Mouse (Mus musculus) limb, embryonic 13.5 days (tissue): ENCODE data around the gene Mlkl. TPM values are rescaled to one million over a fixed set of nuclear protein-coding genes. Genes with fewer than 3 reads are reported as not detected.
"Not testable (repeated sequence)": the region's sequence is repeated elsewhere in the genome, so short reads cannot be mapped to it uniquely, and the experiment has no call there.

Experiments used
- ATAC-seq: fragments of 200-750 bp; cut with Nextera tagmentation; 2 replicates; pipeline ENCODE4 v1.8.0; 2017; ENCODE audit warnings: low read depth, moderate number of reproducible peaks, moderate TSS enrichment; ENCODE audit not compliant: low FRiP score
- H3K27ac ChIP-seq: fragments of 300-500 bp; sonication (generic); 2 replicates; pipeline ENCODE4 v1.5.1; 2015; ENCODE audit warnings: inconsistent platforms, mild to moderate bottlenecking, moderate library complexity
- H3K27me3 ChIP-seq: fragments of 300-500 bp; sonication (generic); 2 replicates; pipeline ENCODE4 v1.6.1; 2015; ENCODE audit warnings: mild to moderate bottlenecking, inconsistent platforms
- H3K36me3 ChIP-seq: fragments of 300-500 bp; sonication (generic); 2 replicates; pipeline ENCODE4 v1.6.1; 2015; ENCODE audit warnings: inconsistent platforms, mild to moderate bottlenecking, moderate library complexity
- H3K4me1 ChIP-seq: fragments of 300-500 bp; sonication (generic); 2 replicates; pipeline ENCODE4 v1.6.1; 2015; ENCODE audit warnings: inconsistent platforms
- H3K4me2 ChIP-seq: fragments of 300-500 bp; sonication (generic); replicated peaks from 2 replicates; pipeline ENCODE4 v1.6.1; 2015; ENCODE audit warnings: inconsistent platforms, mild to moderate bottlenecking, moderate library complexity
- H3K4me3 ChIP-seq: fragments of 300-500 bp; sonication (generic); 2 replicates; pipeline ENCODE4 v1.5.1; 2015; ENCODE audit warnings: moderate library complexity, mild to moderate bottlenecking, inconsistent platforms
- H3K9ac ChIP-seq: fragments of 300-500 bp; sonication (generic); 2 replicates; pipeline ENCODE4 v1.6.1; 2015; ENCODE audit warnings: mild to moderate bottlenecking, inconsistent platforms
- H3K9me3 ChIP-seq: fragments of 300-500 bp; sonication (generic); 2 replicates; pipeline ENCODE4 v1.6.1; 2016; ENCODE audit warnings: inconsistent platforms
- WGBS: fragments of 180-500 bp; shearing (Covaris S2); methylation state at CpG from one replicate; pipeline ENCODE4 v1.1.7; 2015; 5-methylcytosine and 5-hydroxymethylcytosine counted together
- polyA plus RNA-seq: library from polyadenylated mRNA; unstranded; fragments of >200 nt; fragmentation: Nextera tagmentation; extraction: Ambion mirVana; gene quantifications from 2 replicates; pipeline ENCODE4 v1.2.1, GENCODE M21; 2015

Gene Mlkl
- polyA plus RNA-seq, 1 experiment from 2014 or later: 0.47 TPM

- not testable (repeated sequence) for H3K4me3 ChIP-seq, H3K4me2 ChIP-seq, H3K36me3 ChIP-seq, H3K9me3 ChIP-seq, ATAC-seq, H3K27me3 ChIP-seq, H3K9ac ChIP-seq, H3K4me1 ChIP-seq, H3K27ac ChIP-seq
- WGBS: 88% methylated on average over 15 of the region's 15 CpGs
Observed at GRCm38 (mm10) chr8:111310006-111310405, 28.0 kb downstream of the Mlkl start.

- WGBS: 29% methylated on average over 5 of the region's 5 CpGs
Observed at GRCm38 (mm10) chr8:111305031-111305730, 32.8 kb downstream of the Mlkl start.

GRCm38 (mm10) chr8:111304359-111304758, 33.6 kb downstream of the Mlkl start:
- 90% methylated on average over 3 of the region's 3 CpGs for WGBS
- no peak overlapping the region for H3K4me2 ChIP-seq
- no peak overlapping the region for H3K27ac ChIP-seq
- H3K36me3 ChIP-seq: no peaks in the 10 kb centered on the region
- no peaks in the 10 kb centered on the region for H3K4me1 ChIP-seq
- no peak for ATAC-seq
- H3K27me3 ChIP-seq: no peaks in the 10 kb centered on the region
- no peaks in the 10 kb centered on the region for H3K9me3 ChIP-seq
- no peak overlapping the region for H3K9ac ChIP-seq
- H3K4me3 ChIP-seq: no peak overlapping the region

More at GRCm38 (mm10) chr8:111305031-111305730, 32.8 kb downstream of the Mlkl start:
- H3K4me1 ChIP-seq: no peaks in the 10 kb centered on the region
- no peak overlapping the region for H3K9ac ChIP-seq
- no peak overlapping the region for H3K4me2 ChIP-seq
- H3K27me3 ChIP-seq: no peaks in the 10 kb centered on the region
- no peak for ATAC-seq
- no peak overlapping the region for H3K4me3 ChIP-seq
- H3K27ac ChIP-seq: no peak overlapping the region
- no peaks in the 10 kb centered on the region for H3K9me3 ChIP-seq
- no peaks in the 10 kb centered on the region for H3K36me3 ChIP-seq

- H3K27me3 ChIP-seq, H3K4me2 ChIP-seq, H3K36me3 ChIP-seq, H3K9ac ChIP-seq, H3K4me1 ChIP-seq, H3K4me3 ChIP-seq, H3K27ac ChIP-seq, ATAC-seq, H3K9me3 ChIP-seq: not testable (repeated sequence)
- WGBS: 88% methylated on average over 5 of the region's 5 CpGs
Observed at GRCm38 (mm10) chr8:111303076-111303803, 34.7 kb downstream of the Mlkl start.

- H3K9me3 ChIP-seq: no peaks in the 10 kb centered on the region
- H3K27me3 ChIP-seq: no peaks in the 10 kb centered on the region
- H3K4me1 ChIP-seq: peaks cover 10% of the 10 kb centered on the region
- H3K9ac ChIP-seq: no peak overlapping the region
- H3K4me2 ChIP-seq: peak overlapping the region; percentile 58
- peak overlapping the region; percentile 88 for H3K4me3 ChIP-seq
- peaks cover 11% of the 10 kb centered on the region for H3K36me3 ChIP-seq
- WGBS: 71% methylated on average over 11 of the region's 11 CpGs
- ATAC-seq: no peak
- no peak overlapping the region; the same call in 1 of the 2 replicates for H3K27ac ChIP-seq
Observed at GRCm38 (mm10) chr8:111300597-111301546, 37.1 kb downstream of the Mlkl start.

- 0% methylated on average over 66 of the region's 67 CpGs for WGBS
- peak within 1 kb of the TSS; percentile 90 for H3K27ac ChIP-seq
- peak within 1 kb of the TSS; percentile 91 for H3K9ac ChIP-seq
- ATAC-seq: peak; percentile 98
- H3K4me2 ChIP-seq: peak within 1 kb of the TSS; percentile 72
- no peaks in the 10 kb centered on the region for H3K9me3 ChIP-seq
- H3K4me1 ChIP-seq: peaks cover 10% of the 10 kb centered on the region
- H3K27me3 ChIP-seq: no peaks in the 10 kb centered on the region
- peaks cover 17% of the 10 kb centered on the region for H3K36me3 ChIP-seq
- peak within 1 kb of the TSS; percentile 88 for H3K4me3 ChIP-seq
Observed at GRCm38 (mm10) chr8:111299821-111300568, 38.0 kb downstream of the Mlkl start, which contains the start of gene Rfwd3. Gene Rfwd3, minus strand, starts transcription at chr8:111300222.

GRCm38 (mm10) chr8:111299363-111299820, 38.6 kb downstream of the Mlkl start:
- H3K9ac ChIP-seq: peak overlapping the region; percentile 91
- H3K4me2 ChIP-seq: peak overlapping the region; percentile 72
- 0% methylated on average over 28 of the region's 28 CpGs for WGBS
- H3K27ac ChIP-seq: peak overlapping the region; percentile 90
- peak overlapping the region; percentile 88 for H3K4me3 ChIP-seq
- peaks cover 10% of the 10 kb centered on the region for H3K4me1 ChIP-seq
- no peaks in the 10 kb centered on the region for H3K9me3 ChIP-seq
- ATAC-seq: no peak
- peaks cover 21% of the 10 kb centered on the region for H3K36me3 ChIP-seq
- H3K27me3 ChIP-seq: no peaks in the 10 kb centered on the region

GRCm38 (mm10) chr8:111298011-111298410, 40.0 kb downstream of the Mlkl start:
- Histone ChIP-seq H3K27ac (no peak overlapping the region), H3K36me3 (peaks cover 35% of the 10 kb centered on the region), H3K4me2 (peak overlapping the region; percentile 72), H3K4me1 (peaks cover 10% of the 10 kb centered on the region), H3K9ac (peak overlapping the region; percentile 31; the same call in 1 of the 2 replicates), H3K9me3 (no peaks in the 10 kb centered on the region), H3K4me3 (no peak overlapping the region), H3K27me3 (no peaks in the 10 kb centered on the region)
- ATAC-seq: no peak
- WGBS: 68% methylated on average over 1 of the region's 1 CpGs

- Histone ChIP-seq H3K27me3 (no peaks in the 10 kb centered on the region), H3K4me3 (no peak overlapping the region), H3K9ac (no peak overlapping the region), H3K4me2 (no peak overlapping the region), H3K9me3 (no peaks in the 10 kb centered on the region), H3K27ac (no peak overlapping the region), H3K4me1 (no peaks in the 10 kb centered on the region; the same call in 1 of the 2 replicates), H3K36me3 (peaks cover 89% of the 10 kb centered on the region)
- ATAC-seq: no peak
- WGBS: 93% methylated on average over 7 of the region's 7 CpGs
Observed at GRCm38 (mm10) chr8:111291733-111292132, 46.2 kb downstream of the Mlkl start.

GRCm38 (mm10) chr8:111290586-111290985, 47.4 kb downstream of the Mlkl start:
- Histone ChIP-seq H3K27me3 (no peaks in the 10 kb centered on the region), H3K4me2 (no peak overlapping the region), H3K9me3 (no peaks in the 10 kb centered on the region), H3K4me3 (no peak overlapping the region), H3K36me3 (peaks cover 93% of the 10 kb centered on the region), H3K27ac (no peak overlapping the region), H3K4me1 (no peaks in the 10 kb centered on the region; the same call in 1 of the 2 replicates), H3K9ac (no peak overlapping the region)
- WGBS: 96% methylated on average over 7 of the region's 7 CpGs
- no peak for ATAC-seq

- Histone ChIP-seq H3K9ac (no peak overlapping the region), H3K9me3 (no peaks in the 10 kb centered on the region), H3K4me1 (no peaks in the 10 kb centered on the region), H3K4me2 (no peak overlapping the region), H3K27ac (no peak overlapping the region), H3K27me3 (no peaks in the 10 kb centered on the region), H3K4me3 (no peak overlapping the region), H3K36me3 (peaks cover 90% of the 10 kb centered on the region)
- 88% methylated on average over 4 of the region's 4 CpGs for whole genome bisulfite sequencing
- ATAC-seq: no peak
Observed at GRCm38 (mm10) chr8:111285603-111286002, 52.4 kb downstream of the Mlkl start.
